Mouse (Mus musculus) frontal cortex, postnatal 36 days (tissue): Measurements from ENCODE around the gene Bmper.

Experiments
- DNase-seq, 2 experiments: peaks; one replicate each; pipeline ENCODE4 v3.0.0; 2022; ENCODE audit warnings: low spot score in 2 of 2

Bmper gene

GRCm38 (mm10) chr9:23300376-23300775, 77.5 kb downstream of the Bmper start:
- DNase-seq, result no peak

- no peak for DNase-seq
Measured at GRCm38 (mm10) chr9:23305681-23306080, 82.8 kb downstream of the Bmper start.

- no peak for DNase-seq
Measured at GRCm38 (mm10) chr9:23306226-23306625, 83.3 kb downstream of the Bmper start.

- DNase-seq, result no peak
Measured at GRCm38 (mm10) chr9:23307835-23308234, 85.0 kb downstream of the Bmper start.

GRCm38 (mm10) chr9:23310953-23311352, 88.1 kb downstream of the Bmper start:
- DNase-seq, result no peak

GRCm38 (mm10) chr9:23311956-23312355, 89.1 kb downstream of the Bmper start:
- no peak for DNase-seq

GRCm38 (mm10) chr9:23312877-23313276, 90.0 kb downstream of the Bmper start:
- DNase-seq, result no peak

GRCm38 (mm10) chr9:23315631-23316330, 92.9 kb downstream of the Bmper start:
- no peak for DNase-seq

- no peak for DNase-seq
Measured at GRCm38 (mm10) chr9:23327830-23328229, 105.0 kb downstream of the Bmper start.

GRCm38 (mm10) chr9:23333041-23333622, 110.3 kb downstream of the Bmper start:
- DNase-seq, result no peak

GRCm38 (mm10) chr9:23340551-23340950, 117.7 kb downstream of the Bmper start:
- no peak for DNase-seq

- DNase-seq, result no peak
Measured at GRCm38 (mm10) chr9:23341246-23341645, 118.4 kb downstream of the Bmper start.

- no peak for DNase-seq
Measured at GRCm38 (mm10) chr9:23344353-23344752, 121.5 kb downstream of the Bmper start.

- DNase-seq, result no peak
Measured at GRCm38 (mm10) chr9:23345093-23345844, 122.4 kb downstream of the Bmper start.

- DNase-seq, result no peak
Measured at GRCm38 (mm10) chr9:23349603-23350002, 126.7 kb downstream of the Bmper start.

- DNase-seq, result peak in 1 of 2 experiments; percentile 16
Measured at GRCm38 (mm10) chr9:23351400-23351799, 128.5 kb downstream of the Bmper start.

- no peak for DNase-seq
Measured at GRCm38 (mm10) chr9:23352396-23352795, 129.5 kb downstream of the Bmper start.

- DNase-seq, result no peak
Measured at GRCm38 (mm10) chr9:23354201-23354820, 131.4 kb downstream of the Bmper start.

- no peak for DNase-seq
Measured at GRCm38 (mm10) chr9:23358108-23358507, 135.2 kb downstream of the Bmper start.

GRCm38 (mm10) chr9:23363139-23363538, 140.3 kb downstream of the Bmper start:
- no peak for DNase-seq

- DNase-seq, result no peak
Measured at GRCm38 (mm10) chr9:23363540-23363939, 140.7 kb downstream of the Bmper start.

GRCm38 (mm10) chr9:23364047-23364446, 141.2 kb downstream of the Bmper start:
- no peak for DNase-seq
